Mouse (Mus musculus) ovary, postnatal 14 days (tissue): Measurements from ENCODE around the gene Mnd1.

Experiments used
- DNase-seq: peaks from one replicate; pipeline ENCODE4 v3.0.0; 2022; ENCODE audit warnings: low spot score

Mnd1 gene

GRCm38 (mm10) chr3:84090982-84091381, 64.6 kb downstream of the Mnd1 start:
- no peak for DNase-seq

GRCm38 (mm10) chr3:84086921-84087320, 68.7 kb downstream of the Mnd1 start:
- DNase-seq = no peak

- DNase-seq = no peak
These were observed 69.2 kb downstream of the Mnd1 start for GRCm38 (mm10) chr3:84086337-84086736.

GRCm38 (mm10) chr3:84085429-84085828, 70.2 kb downstream of the Mnd1 start:
- DNase-seq = no peak

GRCm38 (mm10) chr3:84081208-84081722, 74.3 kb downstream of the Mnd1 start:
- DNase-seq = no peak

GRCm38 (mm10) chr3:84080074-84080473, 75.5 kb downstream of the Mnd1 start:
- DNase-seq = no peak

GRCm38 (mm10) chr3:84077505-84077904, 78.1 kb downstream of the Mnd1 start:
- DNase-seq = no peak

GRCm38 (mm10) chr3:84076543-84077332, 78.8 kb downstream of the Mnd1 start:
- no peak for DNase-seq

- DNase-seq = no peak
These were observed 80.1 kb downstream of the Mnd1 start for GRCm38 (mm10) chr3:84075516-84075915.

DNA sequence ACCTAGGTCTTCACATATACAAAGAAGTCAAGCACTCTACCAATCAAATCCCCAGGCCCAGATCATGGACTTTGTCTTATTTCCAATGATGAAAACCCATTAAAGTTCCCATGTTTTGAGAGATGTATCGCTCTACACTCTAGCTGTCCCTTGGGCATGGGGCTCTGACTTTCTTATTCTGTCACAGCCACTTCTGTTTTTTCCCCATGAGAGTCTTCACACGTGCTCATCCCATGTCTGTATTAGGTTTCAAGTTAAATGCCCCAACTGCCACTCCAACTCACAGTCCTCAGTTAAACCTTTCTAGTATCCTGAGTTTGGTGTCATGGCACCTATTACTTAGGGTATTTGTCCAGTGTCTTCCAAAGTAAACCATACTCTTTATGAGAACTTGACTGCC, 80.8 kb downstream of the Mnd1 start:
- DNase-seq = no peak

DNA sequence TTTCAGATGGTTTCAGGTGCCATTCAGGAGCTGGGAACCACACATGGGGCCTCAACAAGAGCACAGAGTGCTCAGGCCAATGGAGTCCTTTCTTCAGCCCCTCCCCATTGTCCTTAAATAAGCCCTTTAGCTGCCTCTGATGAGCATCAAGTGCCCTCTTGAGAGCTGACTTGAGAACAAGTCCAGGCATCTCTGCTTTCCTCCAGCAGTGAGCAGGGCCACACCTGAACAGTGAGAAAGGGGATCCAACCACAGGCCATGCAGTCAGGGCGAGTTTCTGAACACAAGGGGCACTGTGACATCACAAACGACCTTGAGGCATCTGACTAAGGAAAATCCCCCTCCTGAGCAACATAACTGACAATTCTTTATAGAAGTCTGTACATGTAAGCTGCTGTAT, 83.9 kb downstream of the Mnd1 start:
- DNase-seq = no peak

GRCm38 (mm10) chr3:84070811-84071210, 84.8 kb downstream of the Mnd1 start:
- DNase-seq = no peak

DNA sequence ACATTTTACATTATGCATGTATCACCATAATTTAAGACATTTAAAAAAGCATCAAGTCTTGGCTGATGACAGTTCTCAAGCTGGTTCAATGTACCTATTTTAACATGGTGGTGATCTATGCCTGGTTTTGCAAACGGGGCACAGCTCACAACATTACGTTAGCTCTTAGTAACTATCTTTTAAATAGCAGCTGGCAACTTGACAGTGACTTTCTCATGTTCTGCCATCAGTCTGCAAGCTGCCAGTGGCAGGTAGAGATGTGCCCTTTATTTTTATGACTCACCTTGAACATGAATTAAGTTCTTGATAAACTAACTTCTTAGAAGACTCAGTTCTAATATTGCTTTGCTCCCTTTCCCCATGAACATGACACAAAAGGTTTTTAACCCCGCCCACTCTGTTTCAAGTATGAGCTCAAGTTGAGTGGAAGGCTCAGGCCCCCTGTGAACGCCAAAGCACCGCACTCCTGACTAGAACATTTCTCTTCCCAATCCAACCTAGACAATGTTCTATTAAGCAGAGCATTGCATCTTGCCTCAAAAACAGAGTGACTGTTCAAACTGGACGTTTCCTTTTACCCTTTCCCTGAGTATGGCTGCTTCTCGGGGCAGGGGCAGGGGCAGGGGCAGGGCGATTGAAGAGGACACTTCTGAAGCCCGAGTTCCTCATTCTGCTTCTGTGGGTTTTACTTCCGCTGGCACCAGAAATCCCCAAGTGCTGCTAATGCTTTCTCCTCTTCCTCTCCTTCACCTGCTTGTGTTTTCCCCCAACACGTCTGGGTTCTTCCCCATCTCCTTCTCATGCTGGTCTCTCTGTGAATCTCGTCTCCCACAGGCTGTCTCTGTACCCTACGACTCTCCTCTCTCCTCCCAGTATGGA, 86.5 kb downstream of the Mnd1 start:
- DNase-seq = no peak

DNA sequence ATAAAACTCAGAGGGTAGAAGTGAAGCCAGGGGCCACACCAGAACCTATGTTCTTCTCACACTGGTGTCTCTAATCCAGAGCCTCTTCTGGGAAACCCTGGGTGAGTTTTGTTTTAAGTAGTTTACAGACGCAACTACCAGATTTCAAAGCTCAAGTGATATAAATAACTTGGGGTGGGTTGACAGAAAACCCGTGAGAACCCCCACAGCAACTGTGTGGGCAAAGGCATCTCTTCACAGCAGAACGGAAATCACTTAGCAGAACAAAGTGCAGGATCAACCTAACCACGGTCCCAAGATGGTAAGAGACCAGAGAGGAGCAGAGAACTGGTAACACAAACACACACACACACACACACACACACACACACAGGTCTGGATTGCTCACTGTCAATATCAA, 89.8 kb downstream of the Mnd1 start:
- no peak for DNase-seq

DNA sequence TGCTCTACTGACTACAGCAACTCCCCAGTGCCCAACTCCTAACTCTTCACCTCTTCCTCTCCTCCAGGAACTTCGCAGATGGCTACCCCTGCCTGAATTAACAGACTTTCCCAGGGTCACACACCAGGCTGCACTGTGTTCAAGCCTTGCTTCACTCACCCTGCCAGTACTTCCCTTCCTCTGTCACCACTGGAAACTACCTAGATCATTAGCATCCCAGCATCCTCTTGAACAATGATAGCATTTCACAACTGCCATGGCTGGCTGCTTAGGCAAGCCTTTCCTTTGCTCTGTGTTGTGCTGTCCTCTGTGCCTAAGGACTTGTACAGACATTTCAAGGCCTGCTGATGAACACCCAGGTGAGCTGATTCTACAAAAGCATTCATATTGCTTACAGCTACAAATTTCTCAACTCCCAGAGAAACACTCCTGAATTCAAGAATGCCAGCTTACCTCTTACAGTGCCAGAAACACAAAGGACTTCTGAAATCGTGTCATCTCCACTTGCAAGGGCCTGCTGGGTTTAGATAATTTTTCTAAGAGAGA, 92.1 kb downstream of the Mnd1 start:
- no peak for DNase-seq

DNA sequence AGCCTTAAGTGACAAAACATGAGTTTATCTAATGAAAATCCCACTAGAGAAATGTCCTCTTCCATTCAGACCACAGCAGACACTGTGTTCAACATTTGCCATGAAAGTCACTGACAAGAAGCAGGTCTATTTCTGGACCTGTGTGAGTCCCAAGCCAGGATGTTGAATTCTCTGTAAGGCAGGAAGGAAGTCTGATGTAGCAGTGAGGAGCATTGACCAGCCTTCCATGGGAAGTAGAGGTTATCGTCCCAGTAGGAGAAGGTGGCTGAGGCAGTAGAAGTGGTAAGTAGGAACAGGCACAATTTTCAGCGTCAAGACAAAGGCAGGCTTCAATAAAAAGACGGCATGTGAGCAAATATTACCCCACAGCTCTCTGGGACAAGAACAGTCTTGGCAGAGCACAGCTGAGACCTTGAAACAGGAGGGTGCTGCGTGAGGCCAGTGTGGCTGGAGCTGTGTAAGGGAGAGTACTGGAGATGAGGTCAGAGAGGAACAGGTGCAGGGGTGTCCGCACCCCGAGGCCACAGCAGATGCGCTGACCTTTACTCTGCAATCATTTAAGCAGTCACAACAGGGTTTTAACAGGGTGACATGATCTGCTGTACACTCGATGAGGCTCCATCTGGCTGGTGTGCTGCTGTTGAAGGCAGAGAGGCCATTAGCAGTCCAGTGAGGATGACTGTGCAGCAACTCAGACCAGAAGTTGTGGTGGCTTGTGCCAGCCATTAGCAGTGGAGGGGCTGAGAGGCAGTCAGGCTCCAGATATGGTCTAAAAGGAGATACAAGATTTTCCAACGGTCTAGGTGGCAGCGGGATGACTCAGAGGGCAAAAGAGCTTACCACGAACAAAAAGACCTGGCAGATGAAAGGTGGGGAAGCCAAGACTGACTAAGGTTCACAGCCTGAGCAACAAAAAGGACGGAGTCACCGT, 93.8 kb downstream of the Mnd1 start:
- no peak for DNase-seq

DNA sequence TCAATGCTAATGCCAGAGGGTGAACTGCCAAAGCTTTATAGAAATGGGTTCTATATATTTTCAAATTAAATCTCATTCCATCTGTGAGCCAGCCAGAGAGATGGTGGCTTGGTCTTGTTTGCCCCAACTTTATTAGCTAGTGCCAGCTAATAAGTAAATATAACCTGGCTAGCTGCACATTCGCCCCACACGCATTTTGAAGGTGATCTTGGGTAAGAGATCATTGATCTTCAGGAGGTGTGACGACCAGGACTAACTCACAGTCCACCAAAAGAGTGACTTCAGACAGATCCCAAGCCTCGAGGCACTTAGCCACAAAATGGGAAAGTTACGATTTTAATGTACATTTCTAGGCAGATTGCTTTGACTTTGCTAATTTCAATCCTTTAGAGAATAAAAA, 94.6 kb downstream of the Mnd1 start:
- no peak for DNase-seq

- no peak for DNase-seq
These were observed 95.5 kb downstream of the Mnd1 start for GRCm38 (mm10) chr3:84060128-84060527.

DNA sequence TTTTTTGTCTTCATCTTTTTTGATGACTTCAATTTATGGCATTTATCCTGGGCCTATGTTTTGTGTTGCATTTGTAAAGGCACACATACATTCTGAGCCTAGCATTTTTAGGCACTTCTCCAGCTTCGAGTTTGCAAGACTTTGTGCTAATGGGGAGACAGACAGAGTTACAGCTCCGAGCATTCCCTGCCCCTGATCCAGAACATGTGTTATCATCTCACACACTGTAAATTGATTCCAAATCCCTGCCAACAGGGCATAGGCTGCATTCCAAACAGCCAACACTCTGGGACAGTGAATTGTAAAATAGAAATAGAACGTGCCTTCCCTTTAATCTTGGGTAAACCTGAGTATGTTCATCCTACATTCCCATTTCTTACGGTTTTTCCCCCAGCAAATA, 95.9 kb downstream of the Mnd1 start:
- no peak for DNase-seq

- DNase-seq = no peak
These were observed 96.3 kb downstream of the Mnd1 start for GRCm38 (mm10) chr3:84059261-84059660.

DNA sequence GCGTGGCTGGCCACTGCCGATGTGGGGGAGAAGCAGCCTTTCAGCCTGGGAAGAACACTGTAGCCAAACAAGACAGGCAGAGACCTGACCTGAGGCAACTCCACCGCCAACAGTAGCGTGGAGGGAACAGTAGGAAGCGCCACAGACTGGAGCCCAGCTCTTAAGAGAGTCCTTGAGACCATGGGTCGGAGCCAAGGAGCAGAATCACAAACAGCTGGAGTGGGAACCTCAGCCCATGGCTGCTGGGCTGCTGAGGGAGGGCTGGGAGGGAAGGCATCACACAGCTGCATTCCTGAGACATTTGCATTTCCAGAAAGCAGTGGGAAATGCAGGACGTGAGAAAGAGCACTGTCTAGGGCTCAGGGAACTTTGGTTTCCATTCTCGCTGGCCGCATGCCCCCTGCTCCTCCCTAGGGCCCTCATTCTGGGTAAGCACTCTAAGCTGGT, 106.8 kb downstream of the Mnd1 start:
- peak; percentile 27 for DNase-seq

DNA sequence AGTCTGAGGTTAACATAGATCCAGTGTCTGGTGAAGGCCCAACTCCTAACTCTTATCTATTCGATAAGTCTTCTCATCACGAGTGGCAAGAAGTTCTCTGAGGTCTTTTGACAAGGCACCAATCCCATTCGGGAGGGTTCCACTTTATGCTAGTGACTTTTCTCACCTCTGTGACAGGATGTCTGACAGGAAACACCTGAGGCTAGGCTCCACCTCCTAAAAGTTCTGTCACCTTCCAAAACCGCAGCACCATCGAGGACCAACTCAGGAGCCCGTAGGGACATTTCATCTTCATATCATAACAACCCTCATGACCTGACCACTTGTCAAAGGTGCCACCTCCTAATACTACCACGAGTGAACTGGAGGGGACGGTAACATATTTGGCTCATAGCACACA, 109.4 kb downstream of the Mnd1 start:
- no peak for DNase-seq
